Mouse (Mus musculus) olfactory bulb, adult 2 months (tissue): ENCODE data around the gene Cfap44.

Source experiments
- CTCF ChIP-seq: fragments of 200-500 bp; IDR thresholded peaks from 2 replicates; pipeline ENCODE4 v1.5.1; 2012; ENCODE audit warnings: low read depth, mild to moderate bottlenecking, low read length, moderate library complexity; ENCODE audit not compliant: insufficient read depth
- POLR2A ChIP-seq: fragments of 200-500 bp; IDR thresholded peaks from 2 replicates; pipeline ENCODE4 v1.6.1; 2012; ENCODE audit warnings: mild to moderate bottlenecking, low read depth, low read length, moderate library complexity; ENCODE audit not compliant: insufficient read depth

DNA sequence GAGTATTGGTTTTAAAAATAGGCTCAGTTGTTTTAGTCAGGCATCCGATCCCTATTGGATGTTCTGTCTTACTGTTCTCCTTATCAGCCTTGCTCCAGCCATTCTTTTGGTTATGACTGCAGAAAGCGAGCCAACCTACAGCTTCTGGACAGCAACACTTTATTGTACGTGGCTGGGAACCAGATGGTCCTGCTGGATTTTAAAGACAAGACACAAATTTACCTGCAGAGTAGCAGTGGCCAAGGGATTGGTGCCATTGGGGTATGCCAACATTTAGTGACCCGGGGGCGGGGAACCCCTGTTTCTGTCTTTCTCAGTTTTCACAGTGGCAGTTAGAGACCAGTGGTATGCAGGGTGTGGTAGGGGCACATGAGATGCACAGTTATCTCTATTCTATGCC is 12.6 kb downstream of the Cfap44 start:
- no peak for TF ChIP-seq POLR2A
- TF ChIP-seq CTCF, result no peak
